Mouse (Mus musculus): ENCODE data around the gene Tnk2.

- no peak for TF ChIP-seq MAFK (IDR thresholded peaks at IDR 0.05; ENCODE audit: insufficient read depth, low read depth, low read length)
- TF ChIP-seq ZC3H11A (IDR thresholded peaks at IDR 0.05; ENCODE audit: borderline replicate concordance, low read depth, low read length) = no peak
- TF ChIP-seq CHD2 (IDR thresholded peaks at IDR 0.05; ENCODE audit: low read depth, low read length) = no peak
- TF ChIP-seq ZNF384 (IDR thresholded peaks at IDR 0.05; ENCODE audit: low read depth, low read length) = no peak
- no peak for TF ChIP-seq HCFC1 (IDR thresholded peaks at IDR 0.05; ENCODE audit: borderline replicate concordance, insufficient read depth, low read length)
Measured at GRCm38 (mm10) chr16:32597909-32598381, 45.7 kb upstream of the Tnk2 start.

Measured in ES-E14 (cell line).